Mouse (Mus musculus) layer of hippocampus, adult 2 months (tissue): ENCODE measurements at regions not wholly inside any gene's neighbourhood (a gene's known extent, or its start where the extent isn't known, plus 50 kb on each side); places are given as distances from the start of the nearest gene placed in this dataset.

Source experiments
- DNase-seq, 2 experiments: peaks; one replicate each; pipeline ENCODE4 v3.0.0; 2022; ENCODE audit warnings: low spot score in 2 of 2
- H3K27ac ChIP-seq: fragments of 200-600 bp; 2 replicates; pipeline ENCODE4 v1.8.1; 2022
- H3K4me3 ChIP-seq: fragments of 200-600 bp; 2 replicates; pipeline ENCODE4 v1.8.1; 2022; ENCODE audit warnings: mild to moderate bottlenecking
- CTCF ChIP-seq: fragments of 200-600 bp; conservative IDR thresholded peaks from 2 replicates; pipeline ENCODE4 v1.8.1; 2022; ENCODE audit warnings: antibody characterized with exemption, mild to moderate bottlenecking, moderate library complexity

GRCm38 (mm10) chr10:56739621-56740020, 362.5 kb downstream of the Gja1 start:
- Histone ChIP-seq H3K4me3 (no peak overlapping the region), H3K27ac (no peak overlapping the region)
- no peak for TF ChIP-seq CTCF
- no peak for DNase-seq

DNA sequence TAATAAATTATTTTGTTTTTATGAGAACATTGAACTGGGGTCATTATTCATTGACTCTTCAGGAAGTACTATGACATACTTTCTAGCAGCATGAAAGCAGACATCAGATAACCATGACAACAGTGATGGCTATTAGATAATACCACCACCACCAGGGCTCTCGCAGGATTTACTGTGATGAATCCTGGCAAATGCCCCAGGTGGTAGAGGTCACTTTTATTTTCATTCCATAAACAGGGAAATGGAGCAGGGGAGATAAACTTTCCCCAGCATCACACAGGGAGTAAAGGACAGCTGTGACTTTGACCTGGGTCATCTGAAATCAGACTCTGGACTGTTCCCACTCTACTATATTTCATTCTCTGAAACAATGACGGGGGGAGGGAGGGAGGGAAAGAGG, 375.0 kb downstream of the Gja1 start:
- no peak overlapping the region for H3K27ac ChIP-seq
- DNase-seq: no peak
- H3K4me3 ChIP-seq: no peak overlapping the region
- no peak for TF ChIP-seq CTCF

DNA sequence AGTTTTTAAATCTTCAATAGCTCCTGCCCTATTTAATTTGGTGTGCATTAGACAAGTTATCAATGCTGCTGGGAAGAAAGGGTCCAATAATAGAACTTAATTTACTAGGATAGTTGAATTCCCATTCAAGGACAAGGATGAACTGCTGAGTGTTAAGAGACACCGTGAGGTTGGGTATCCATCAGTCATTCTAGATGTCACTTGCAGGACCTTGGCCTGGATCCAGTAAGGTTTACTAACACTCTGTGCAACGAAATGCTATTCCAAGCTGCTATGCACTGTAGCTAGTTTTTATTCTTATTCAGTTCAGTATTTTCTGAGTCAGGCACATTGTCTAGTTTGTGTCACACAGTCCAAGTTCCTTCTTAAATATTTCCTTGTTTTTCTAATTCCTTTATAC, 376.4 kb downstream of the Gja1 start:
- DNase-seq: no peak
- no peak for TF ChIP-seq CTCF
- Histone ChIP-seq H3K27ac (peak overlapping the region; percentile 63; the same call in 1 of the 2 replicates), H3K4me3 (no peak overlapping the region)

- no peak for DNase-seq
- H3K27ac ChIP-seq: peak overlapping the region; percentile 63
These were observed 377.5 kb downstream of the Gja1 start for GRCm38 (mm10) chr10:56754546-56755175.

DNA sequence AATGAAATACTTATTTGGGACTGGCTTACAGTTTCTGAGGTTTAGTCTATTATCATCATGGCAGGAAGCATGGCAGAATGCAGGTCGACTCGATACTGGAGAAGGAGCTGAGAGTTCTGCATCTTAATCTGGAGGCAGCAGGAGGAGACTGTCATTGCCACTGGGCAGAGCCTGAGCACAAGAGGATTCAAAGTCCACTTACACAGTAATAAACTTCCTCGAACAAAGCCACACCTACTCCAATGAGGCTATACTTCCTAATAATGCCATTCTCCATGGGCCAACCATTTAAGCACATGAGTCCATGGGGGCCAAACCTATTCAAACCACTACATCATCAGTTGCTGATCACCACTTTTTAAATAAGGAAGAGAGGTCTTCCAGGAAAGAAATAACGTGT, 393.5 kb downstream of the Gja1 start:
- no peak overlapping the region for H3K4me3 ChIP-seq
- DNase-seq: no peak
- TF ChIP-seq CTCF: no peak
- H3K27ac ChIP-seq: no peak overlapping the region

More at GRCm38 (mm10) chr10:56754546-56755175, 377.5 kb downstream of the Gja1 start:
- TF ChIP-seq CTCF: no peak
- H3K4me3 ChIP-seq: no peak overlapping the region

GRCm38 (mm10) chr10:56782265-56782664, 405.1 kb downstream of the Gja1 start:
- no peak for TF ChIP-seq CTCF
- DNase-seq: no peak
- Histone ChIP-seq H3K4me3 (no peak overlapping the region), H3K27ac (no peak overlapping the region)

GRCm38 (mm10) chr10:56783941-56784340, 406.8 kb downstream of the Gja1 start:
- Histone ChIP-seq H3K4me3 (no peak overlapping the region), H3K27ac (no peak overlapping the region)
- DNase-seq: no peak
- no peak for TF ChIP-seq CTCF

GRCm38 (mm10) chr10:56788081-56788480, 411.0 kb downstream of the Gja1 start:
- Histone ChIP-seq H3K27ac (no peak overlapping the region), H3K4me3 (no peak overlapping the region)
- DNase-seq: no peak
- no peak for TF ChIP-seq CTCF

DNA sequence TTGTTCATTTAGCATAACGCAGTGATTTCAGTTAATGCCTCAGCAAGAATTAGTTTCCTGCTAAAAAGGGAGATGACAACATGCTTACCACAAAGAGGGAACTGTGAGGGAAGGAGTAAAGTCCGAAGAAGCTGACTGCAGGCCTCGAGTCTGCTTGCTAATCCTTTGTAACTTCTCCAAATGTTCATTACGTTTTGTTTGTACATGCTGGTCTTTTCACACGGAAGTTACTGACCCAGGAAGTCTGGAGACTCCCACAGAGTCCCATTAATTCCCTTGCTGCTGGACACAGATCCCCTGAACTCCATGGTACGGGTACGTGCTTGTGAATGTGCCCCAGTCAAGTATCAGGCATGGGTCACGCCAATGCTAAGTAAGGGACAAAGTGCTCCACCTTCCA, 415.9 kb downstream of the Gja1 start:
- Histone ChIP-seq H3K4me3 (no peak overlapping the region), H3K27ac (no peak overlapping the region)
- TF ChIP-seq CTCF: no peak
- DNase-seq: no peak

DNA sequence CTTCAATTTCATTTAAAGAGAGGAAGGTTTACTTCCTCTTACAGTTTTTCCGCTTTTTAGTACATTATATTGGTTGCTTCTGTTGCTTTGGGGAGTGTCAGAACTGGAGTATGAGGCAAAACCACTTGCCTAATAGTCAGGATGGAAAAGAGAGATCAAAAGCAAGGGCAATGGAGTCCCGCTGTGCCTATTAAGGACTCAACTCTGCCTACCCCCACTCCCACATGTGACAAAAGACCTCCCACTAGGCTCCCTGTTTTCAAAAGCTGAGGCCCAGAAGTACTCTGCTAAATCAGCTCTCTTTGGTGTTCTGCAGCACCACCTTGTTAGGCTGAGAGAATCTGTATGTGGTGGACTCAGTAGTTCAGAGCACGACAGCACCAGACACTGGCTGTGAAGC, 418.3 kb downstream of the Gja1 start:
- Histone ChIP-seq H3K4me3 (no peak overlapping the region), H3K27ac (no peak overlapping the region)
- no peak for TF ChIP-seq CTCF
- DNase-seq: no peak

DNA sequence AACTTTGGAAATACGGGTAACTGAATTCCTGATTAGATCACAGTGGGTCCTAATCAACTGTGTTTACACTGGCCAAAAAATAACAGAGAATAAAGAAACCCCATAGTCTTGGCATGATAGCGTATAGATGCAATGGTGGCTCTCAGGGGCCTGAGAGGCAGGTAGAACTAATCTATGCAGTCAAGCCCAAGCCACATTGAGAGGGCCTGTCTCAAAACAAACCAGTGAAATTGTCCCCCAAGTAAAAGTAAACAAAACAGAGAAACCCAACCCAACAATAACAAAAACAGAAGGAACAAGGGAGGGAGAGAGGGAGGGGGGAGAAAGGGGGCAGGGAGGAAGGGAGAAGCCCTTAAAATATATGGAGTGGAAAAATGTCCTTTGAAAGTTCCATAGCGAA, 422.2 kb downstream of the Gja1 start:
- TF ChIP-seq CTCF: no peak
- Histone ChIP-seq H3K27ac (no peak overlapping the region), H3K4me3 (no peak overlapping the region)
- DNase-seq: no peak

DNA sequence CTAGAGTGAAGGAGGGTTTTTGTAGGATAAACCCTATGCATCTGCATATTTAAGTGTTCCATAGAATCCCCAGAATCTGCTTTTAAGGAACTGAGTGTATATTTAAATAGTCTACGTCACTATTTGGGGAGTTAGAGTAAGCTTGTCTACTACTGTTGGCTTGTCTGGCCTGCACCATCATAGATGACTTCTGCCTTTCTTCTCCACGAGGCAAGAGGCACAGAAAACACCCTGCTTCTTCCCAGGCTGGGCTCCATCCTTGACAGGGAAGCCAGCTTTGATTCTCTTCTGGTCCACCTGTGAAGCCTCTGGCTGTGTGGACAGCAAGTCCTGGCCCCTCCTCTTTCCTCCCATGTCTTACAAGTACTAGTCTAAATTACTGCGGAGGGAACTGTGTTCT, 422.6 kb downstream of the Gja1 start:
- no peak for TF ChIP-seq CTCF

GRCm38 (mm10) chr10:56809006-56809405, 431.9 kb downstream of the Gja1 start:
- H3K4me3 ChIP-seq: no peak overlapping the region
- no peak for DNase-seq
- H3K27ac ChIP-seq: no peak overlapping the region
- TF ChIP-seq CTCF: no peak

More for the DNA sequence above, 422.6 kb downstream of the Gja1 start:
- DNase-seq: no peak
- Histone ChIP-seq H3K27ac (no peak overlapping the region), H3K4me3 (no peak overlapping the region)

DNA sequence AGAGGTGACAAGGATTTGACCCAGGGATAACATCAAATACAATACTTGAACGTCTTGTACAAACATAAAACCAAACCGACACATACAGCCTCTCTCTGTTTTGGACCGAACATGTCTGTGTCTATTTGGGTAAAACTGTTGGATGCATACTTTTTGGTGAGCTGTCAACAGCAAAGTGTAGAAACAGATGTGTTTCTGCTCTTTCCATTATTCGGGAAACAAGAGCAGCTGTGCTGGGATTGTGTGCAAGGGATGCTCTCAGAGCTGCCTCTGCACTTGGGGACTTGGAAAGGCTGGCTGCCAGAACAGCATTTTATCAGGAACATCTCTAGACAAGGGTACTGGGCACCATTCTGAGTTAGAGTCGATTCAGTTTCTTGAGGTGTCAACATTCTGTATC, 445.0 kb downstream of the Gja1 start:
- DNase-seq: no peak
- Histone ChIP-seq H3K27ac (no peak overlapping the region), H3K4me3 (no peak overlapping the region)
- no peak for TF ChIP-seq CTCF
